Mouse (Mus musculus) brain, embryonic 14.5 days (tissue): ENCODE results near the gene Cacna1d. TPM values are rescaled to one million over a fixed set of nuclear protein-coding genes. Genes with fewer than 3 reads are reported as not detected.

ENCODE experiments used
- DNase-seq: peaks from one replicate; pipeline ENCODE4 v3.0.0-alpha.2; 2011; ENCODE audit warnings: low read depth
- CTCF ChIP-seq: fragments of 200-500 bp; IDR thresholded peaks from 2 replicates; pipeline ENCODE4 v1.5.1; 2012; ENCODE audit warnings: inconsistent platforms, mild to moderate bottlenecking, moderate library complexity, borderline replicate concordance; ENCODE audit not compliant: insufficient read depth, insufficient read length; ENCODE audit errors: extremely low read depth
- POLR2A ChIP-seq: fragments of 200-500 bp; IDR thresholded peaks from 2 replicates; pipeline ENCODE4 v1.6.1; 2012; ENCODE audit warnings: mild to moderate bottlenecking, inconsistent platforms, borderline replicate concordance; ENCODE audit not compliant: poor library complexity, insufficient read depth, insufficient read length, severe bottlenecking; ENCODE audit errors: extremely low read depth
- polyA plus RNA-seq: library from polyadenylated mRNA; depleted of rRNA; stranded (reverse); fragments of >200 nt; gene quantifications from 2 replicates; pipeline ENCODE4 v1.2.3, GENCODE M21; 2012

Cacna1d gene
- polyA plus RNA-seq, 1 experiment: 34.7 TPM

- no peak for DNase-seq
- TF ChIP-seq POLR2A: no peak
- no peak for TF ChIP-seq CTCF
Observed at GRCm38 (mm10) chr14:30272976-30273375, 218.3 kb downstream of the Cacna1d start.

DNA sequence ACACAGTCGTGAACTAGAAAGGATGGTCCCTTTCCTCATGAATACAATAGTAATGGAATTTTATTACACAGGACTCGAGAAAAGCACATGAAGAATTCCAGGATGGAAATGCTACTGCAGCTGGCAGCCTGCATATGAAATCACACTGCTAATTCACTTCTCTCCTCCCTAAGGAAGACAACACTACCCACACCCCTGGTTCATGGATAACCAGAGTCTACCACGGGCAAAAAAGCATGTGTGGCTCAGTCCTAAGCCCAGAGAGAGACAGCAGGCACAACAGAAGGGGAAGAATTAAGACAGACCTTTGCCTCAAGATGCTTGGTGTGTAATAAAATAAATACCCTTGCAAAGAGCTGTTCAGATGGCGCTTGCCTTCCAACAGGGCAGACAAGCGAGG is 218.7 kb downstream of the Cacna1d start:
- DNase-seq: no peak
- TF ChIP-seq POLR2A (no peak), CTCF (no peak)

DNA sequence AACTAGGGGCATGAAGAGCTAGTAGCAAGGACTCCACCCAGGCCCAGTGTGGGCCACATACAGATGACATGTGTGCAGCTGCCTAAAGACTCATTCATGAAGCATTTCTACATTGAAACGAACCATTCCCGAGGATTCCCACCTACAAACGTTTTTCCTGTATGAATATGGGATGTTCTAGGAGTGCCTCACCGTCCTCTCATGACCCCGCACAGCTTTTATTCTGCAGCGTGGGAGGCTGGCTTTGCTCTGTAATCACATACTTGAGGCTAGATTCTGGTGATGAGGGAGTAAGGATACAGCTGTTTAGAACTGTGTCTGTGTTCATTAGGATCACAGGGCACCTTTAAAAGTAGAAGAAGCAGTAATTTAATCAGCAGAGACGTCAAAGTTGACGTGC is 219.4 kb downstream of the Cacna1d start:
- no peak for DNase-seq
- TF ChIP-seq CTCF: no peak
- no peak for TF ChIP-seq POLR2A

- DNase-seq: no peak
- TF ChIP-seq CTCF (no peak), POLR2A (no peak)
Observed at GRCm38 (mm10) chr14:30270350-30270749, 220.9 kb downstream of the Cacna1d start.

- no peak for TF ChIP-seq POLR2A
Observed at GRCm38 (mm10) chr14:30265728-30266127, 225.5 kb downstream of the Cacna1d start.

GRCm38 (mm10) chr14:30261561-30262251 is 229.5 kb downstream of the Cacna1d start:
- TF ChIP-seq CTCF (no peak), POLR2A (no peak)
- DNase-seq: no peak

More at GRCm38 (mm10) chr14:30265728-30266127, 225.5 kb downstream of the Cacna1d start:
- no peak for DNase-seq

- no peak for DNase-seq
- TF ChIP-seq CTCF: no peak
- no peak for TF ChIP-seq POLR2A
Observed at GRCm38 (mm10) chr14:30257626-30258025, 233.6 kb downstream of the Cacna1d start.

- DNase-seq: no peak
- TF ChIP-seq POLR2A: no peak
- no peak for TF ChIP-seq CTCF
Observed at GRCm38 (mm10) chr14:30256486-30256885, 234.8 kb downstream of the Cacna1d start.

- DNase-seq: peak; percentile 77
- TF ChIP-seq CTCF: no peak
- TF ChIP-seq POLR2A: no peak
Observed at GRCm38 (mm10) chr14:30255701-30256400, 235.4 kb downstream of the Cacna1d start.

- TF ChIP-seq POLR2A (no peak), CTCF (no peak)
- DNase-seq: no peak
Observed at GRCm38 (mm10) chr14:30254776-30255175, 236.5 kb downstream of the Cacna1d start.

- TF ChIP-seq CTCF (no peak), POLR2A (no peak)
- DNase-seq: no peak
Observed at GRCm38 (mm10) chr14:30252824-30253223, 238.4 kb downstream of the Cacna1d start.

DNA sequence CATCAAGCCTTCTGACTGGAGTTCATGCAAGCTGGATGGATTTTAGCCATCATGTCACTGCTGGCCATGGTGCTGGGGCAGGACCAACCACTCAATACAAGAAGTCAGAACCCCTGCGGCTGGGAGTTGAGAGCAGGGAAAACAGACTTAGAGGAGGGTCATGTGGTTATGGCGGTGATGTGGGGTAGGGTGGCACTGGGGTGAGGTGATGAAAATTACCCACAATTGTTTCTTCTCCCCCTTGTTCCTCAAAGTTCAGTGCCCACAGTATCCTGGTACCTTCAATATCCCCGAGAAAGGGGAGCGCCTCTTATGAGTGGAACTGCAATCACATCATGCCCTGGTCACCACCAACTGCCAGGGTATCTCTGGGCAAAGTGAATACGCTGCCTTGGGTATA is 239.9 kb downstream of the Cacna1d start:
- no peak for DNase-seq
- TF ChIP-seq CTCF: no peak
